Mouse (Mus musculus) heart, embryonic 12.5 days (tissue): ENCODE measurements around the gene Atp2a1. TPM values are rescaled to one million over a fixed set of nuclear protein-coding genes. Genes with fewer than 3 reads are reported as not detected.
"Not testable (repeated sequence)": the region's sequence is repeated elsewhere in the genome, so short reads cannot be mapped to it uniquely, and the experiment has no call there.

ENCODE experiments used
- ATAC-seq: fragments of 200-750 bp; cut with Nextera tagmentation; 2 replicates; pipeline ENCODE4 v1.8.0; 2017; ENCODE audit warnings: moderate TSS enrichment, moderate library complexity; ENCODE audit not compliant: insufficient number of reproducible peaks, low FRiP score
- H3K27ac ChIP-seq: fragments of 300-500 bp; sonication (generic); 2 replicates; pipeline ENCODE4 v1.5.1; 2016; ENCODE audit warnings: mild to moderate bottlenecking, moderate library complexity; ENCODE audit not compliant: poor library complexity, severe bottlenecking
- H3K27me3 ChIP-seq: fragments of 300-500 bp; sonication (generic); replicated peaks from 2 replicates; pipeline ENCODE4 v1.6.1; 2016; ENCODE audit warnings: mild to moderate bottlenecking, moderate library complexity
- H3K36me3 ChIP-seq: fragments of 300-500 bp; sonication (generic); 2 replicates; pipeline ENCODE4 v1.6.1; 2016; ENCODE audit warnings: mild to moderate bottlenecking, moderate library complexity
- H3K4me1 ChIP-seq: fragments of 300-500 bp; sonication (generic); replicated peaks from 2 replicates; pipeline ENCODE4 v1.6.1; 2016; ENCODE audit warnings: mild to moderate bottlenecking
- H3K4me2 ChIP-seq: fragments of 300-500 bp; sonication (generic); 2 replicates; pipeline ENCODE4 v1.6.1; 2016; ENCODE audit warnings: mild to moderate bottlenecking, moderate library complexity
- H3K4me3 ChIP-seq: fragments of 300-500 bp; sonication (generic); 2 replicates; pipeline ENCODE4 v1.5.1; 2016; ENCODE audit warnings: mild to moderate bottlenecking
- H3K9ac ChIP-seq: fragments of 300-500 bp; sonication (generic); 2 replicates; pipeline ENCODE4 v1.6.1; 2016; ENCODE audit warnings: mild to moderate bottlenecking, moderate library complexity
- H3K9me3 ChIP-seq: fragments of 300-500 bp; sonication (generic); replicated peaks from 2 replicates; pipeline ENCODE4 v1.6.1; 2016; ENCODE audit warnings: mild to moderate bottlenecking, moderate library complexity
- WGBS: fragments of 180-500 bp; shearing (Covaris S2); methylation state at CpG from one replicate; pipeline ENCODE4 v1.1.7; 2016; 5-methylcytosine and 5-hydroxymethylcytosine counted together
- polyA plus RNA-seq: library from polyadenylated mRNA; unstranded; fragments of >200 nt; fragmentation: Nextera tagmentation; extraction: Ambion mirVana; gene quantifications from 2 replicates; pipeline ENCODE4 v1.2.1, GENCODE M21; 2016

Gene Atp2a1
- polyA plus RNA-seq, 1 experiment from 2014 or later: 3.2 TPM

- no peak overlapping the region for H3K27ac ChIP-seq
- 78% methylated on average over 2 of the region's 2 CpGs for WGBS
- H3K36me3 ChIP-seq: no peaks in the 10 kb centered on the region
- H3K4me1 ChIP-seq: no peaks in the 10 kb centered on the region
- no peak overlapping the region for H3K4me2 ChIP-seq
- H3K9me3 ChIP-seq: no peaks in the 10 kb centered on the region
- ATAC-seq: no peak
- H3K9ac ChIP-seq: no peak overlapping the region
- H3K27me3 ChIP-seq: peaks cover 17% of the 10 kb centered on the region; the same call in 1 of the 2 replicates
- no peak overlapping the region for H3K4me3 ChIP-seq
Observed at GRCm38 (mm10) chr7:126408686-126409085, 54.2 kb downstream of the Atp2a1 start.

- H3K4me2 ChIP-seq, ATAC-seq, H3K4me3 ChIP-seq, H3K27ac ChIP-seq, H3K9me3 ChIP-seq, H3K27me3 ChIP-seq, H3K9ac ChIP-seq, H3K4me1 ChIP-seq, H3K36me3 ChIP-seq: not testable (repeated sequence)
- 75% methylated on average over 8 of the region's 8 CpGs for WGBS
Observed at GRCm38 (mm10) chr7:126402518-126402917, 60.4 kb downstream of the Atp2a1 start.

GRCm38 (mm10) chr7:126399548-126399947 is 63.4 kb downstream of the Atp2a1 start:
- peaks cover 15% of the 10 kb centered on the region for H3K4me1 ChIP-seq
- no peak overlapping the region for H3K9ac ChIP-seq
- H3K27me3 ChIP-seq: no peaks in the 10 kb centered on the region
- no peak for ATAC-seq
- no peaks in the 10 kb centered on the region for H3K36me3 ChIP-seq
- H3K9me3 ChIP-seq: no peaks in the 10 kb centered on the region
- no peak overlapping the region for H3K4me2 ChIP-seq
- no peak overlapping the region for H3K4me3 ChIP-seq
- H3K27ac ChIP-seq: no peak overlapping the region
- 13% methylated on average over 5 of the region's 5 CpGs for WGBS

GRCm38 (mm10) chr7:126397822-126398221 is 65.1 kb downstream of the Atp2a1 start:
- Histone ChIP-seq H3K36me3 (peaks cover 3% of the 10 kb centered on the region; the same call in 1 of the 2 replicates), H3K4me3 (no peak overlapping the region), H3K9ac (no peak overlapping the region), H3K27me3 (no peaks in the 10 kb centered on the region), H3K9me3 (no peaks in the 10 kb centered on the region), H3K27ac (no peak overlapping the region), H3K4me2 (no peak overlapping the region), H3K4me1 (peaks cover 15% of the 10 kb centered on the region)
- ATAC-seq: no peak
- WGBS: 84% methylated on average over 4 of the region's 4 CpGs

GRCm38 (mm10) chr7:126397221-126397620 is 65.7 kb downstream of the Atp2a1 start:
- peaks cover 3% of the 10 kb centered on the region; the same call in 1 of the 2 replicates for H3K36me3 ChIP-seq
- 34% methylated on average over 6 of the region's 6 CpGs for WGBS
- H3K27ac ChIP-seq: no peak overlapping the region
- H3K4me3 ChIP-seq: peak overlapping the region; percentile 17
- no peaks in the 10 kb centered on the region for H3K9me3 ChIP-seq
- H3K4me2 ChIP-seq: peak overlapping the region; percentile 45
- ATAC-seq: no peak
- no peaks in the 10 kb centered on the region for H3K27me3 ChIP-seq
- no peak overlapping the region for H3K9ac ChIP-seq
- peaks cover 15% of the 10 kb centered on the region for H3K4me1 ChIP-seq

GRCm38 (mm10) chr7:126396298-126397119 is 66.4 kb downstream of the Atp2a1 start, which contains the start of gene Nfatc2ip:
TSS of gene Nfatc2ip (minus strand) at chr7:126396737.
- under 1% methylated on average over 59 of the region's 59 CpGs for WGBS
- peak within 1 kb of the TSS; percentile 81 for H3K4me2 ChIP-seq
- H3K4me1 ChIP-seq: peaks cover 15% of the 10 kb centered on the region
- peak within 1 kb of the TSS; percentile 41; the same call in 1 of the 2 replicates for H3K27ac ChIP-seq
- ATAC-seq: peak; percentile 100
- no peaks in the 10 kb centered on the region for H3K9me3 ChIP-seq
- no peaks in the 10 kb centered on the region for H3K27me3 ChIP-seq
- peak within 1 kb of the TSS; percentile 92 for H3K4me3 ChIP-seq
- peak within 1 kb of the TSS; percentile 78 for H3K9ac ChIP-seq
- peaks cover 6% of the 10 kb centered on the region for H3K36me3 ChIP-seq

Other genes starting within 250 kb of the Atp2a1 start
- 24.0 and 24.5 TPM in 2 replicates for gene Sbk1, start 190.5 kb downstream of the Atp2a1 start, polyA plus RNA-seq
- gene Lat, start 93.5 kb downstream of the Atp2a1 start, polyA plus RNA-seq: 3.4 and 3.8 TPM in 2 replicates
- gene Spns1, start 85.7 kb downstream of the Atp2a1 start, polyA plus RNA-seq: 45.1 TPM in 2 replicates
- 1.7 and 2.2 TPM in 2 replicates for gene Nfatc2ip, start 66.4 kb downstream of the Atp2a1 start, polyA plus RNA-seq
- gene Cd19, start 48.2 kb downstream of the Atp2a1 start, polyA plus RNA-seq: not detected in 2 replicates
- 23.3 and 23.9 TPM in 2 replicates for gene Rabep2, start 34.3 kb downstream of the Atp2a1 start, polyA plus RNA-seq
- gene Sh2b1, start 12.3 kb upstream of the Atp2a1 start, polyA plus RNA-seq: 43.2 and 45.1 TPM in 2 replicates
- 167 and 168 TPM in 2 replicates for gene Tufm, start 24.3 kb upstream of the Atp2a1 start, polyA plus RNA-seq
- gene Atxn2l, start 40.3 kb upstream of the Atp2a1 start, polyA plus RNA-seq: 49.7 and 52.5 TPM in 2 replicates
- gene Eif3c, start 103.3 kb upstream of the Atp2a1 start, polyA plus RNA-seq: 148 and 151 TPM in 2 replicates
- gene Apobr, start 121.8 kb upstream of the Atp2a1 start, polyA plus RNA-seq: 0.27 and 0.40 TPM in 2 replicates
- gene Cln3, start 122.7 kb upstream of the Atp2a1 start, polyA plus RNA-seq: 20.0 and 24.5 TPM in 2 replicates
- gene Il27, start 131.8 kb upstream of the Atp2a1 start, polyA plus RNA-seq: not detected in 2 replicates
- 3.1 and 3.6 TPM in 2 replicates for gene Nupr1, start 167.8 kb upstream of the Atp2a1 start, polyA plus RNA-seq
- 26.9 and 27.2 TPM in 2 replicates for gene Sgf29, start 186.2 kb upstream of the Atp2a1 start, polyA plus RNA-seq
- gene Sult1a1, start 213.3 kb upstream of the Atp2a1 start, polyA plus RNA-seq: 3.7 TPM in 2 replicates
- gene Bola2, start 232.3 kb upstream of the Atp2a1 start, polyA plus RNA-seq: 102 and 120 TPM in 2 replicates
- 6.9 and 7.5 TPM in 2 replicates for gene Slx1b, start 232.7 kb upstream of the Atp2a1 start, polyA plus RNA-seq
- 9.2 and 9.8 TPM in 2 replicates for gene Coro1a, start 244.7 kb upstream of the Atp2a1 start, polyA plus RNA-seq